Mouse (Mus musculus) neural tube, embryonic 15.5 days (tissue): ENCODE measurements at regions not wholly inside any gene's neighbourhood (a gene's known extent, or its start where the extent isn't known, plus 50 kb on each side); places are given as distances from the start of the nearest gene placed in this dataset.

Experiments used
- ATAC-seq: fragments of 200-750 bp; cut with Nextera tagmentation; 2 replicates; pipeline ENCODE4 v1.8.0; 2017; ENCODE audit warnings: mild to moderate bottlenecking, moderate TSS enrichment, moderate library complexity; ENCODE audit not compliant: low FRiP score
- H3K27ac ChIP-seq: fragments of 300-500 bp; sonication (generic); replicated peaks from 2 replicates; pipeline ENCODE4 v1.5.1; 2015; ENCODE audit warnings: mild to moderate bottlenecking, inconsistent platforms
- H3K27me3 ChIP-seq: fragments of 300-500 bp; sonication (generic); replicated peaks from 2 replicates; pipeline ENCODE4 v1.6.1; 2015; ENCODE audit warnings: inconsistent platforms
- H3K36me3 ChIP-seq: fragments of 300-500 bp; sonication (generic); 2 replicates; pipeline ENCODE4 v1.6.1; 2015; ENCODE audit warnings: inconsistent platforms
- H3K4me1 ChIP-seq: fragments of 300-500 bp; sonication (generic); 2 replicates; pipeline ENCODE4 v1.6.1; 2015; ENCODE audit warnings: inconsistent platforms
- H3K4me2 ChIP-seq: fragments of 300-500 bp; sonication (generic); 2 replicates; pipeline ENCODE4 v1.6.1; 2015; ENCODE audit warnings: inconsistent platforms, mild to moderate bottlenecking, moderate library complexity
- H3K4me3 ChIP-seq: fragments of 300-500 bp; sonication (generic); replicated peaks from 2 replicates; pipeline ENCODE4 v1.5.1; 2015; ENCODE audit warnings: mild to moderate bottlenecking, inconsistent platforms
- H3K9ac ChIP-seq: fragments of 300-500 bp; sonication (generic); replicated peaks from 2 replicates; pipeline ENCODE4 v1.6.1; 2015; ENCODE audit warnings: mild to moderate bottlenecking, inconsistent platforms
- H3K9me3 ChIP-seq: fragments of 300-500 bp; sonication (generic); replicated peaks from 2 replicates; pipeline ENCODE4 v1.6.1; 2016; ENCODE audit warnings: inconsistent platforms
- WGBS: fragments of 180-500 bp; shearing (Covaris S2); methylation state at CpG from one replicate; pipeline ENCODE4 v1.1.7; 2015; ENCODE audit warnings: mixed read lengths; 5-methylcytosine and 5-hydroxymethylcytosine counted together

GRCm38 (mm10) chr4:153003338-153003737 lies 479.3 kb downstream of the Ajap1 start:
- Histone ChIP-seq H3K36me3 (no peaks in the 10 kb centered on the region), H3K4me1 (peaks cover 8% of the 10 kb centered on the region), H3K9ac (no peak overlapping the region), H3K4me3 (no peak overlapping the region), H3K9me3 (no peaks in the 10 kb centered on the region), H3K27ac (no peak overlapping the region), H3K27me3 (no peaks in the 10 kb centered on the region), H3K4me2 (no peak overlapping the region)
- WGBS, result 88% methylated on average over 3 of the region's 3 CpGs
- ATAC-seq, result no peak

- Histone ChIP-seq H3K4me1 (peaks cover 8% of the 10 kb centered on the region), H3K36me3 (no peaks in the 10 kb centered on the region), H3K27me3 (no peaks in the 10 kb centered on the region), H3K4me2 (no peak overlapping the region), H3K9ac (no peak overlapping the region), H3K9me3 (no peaks in the 10 kb centered on the region), H3K27ac (no peak overlapping the region), H3K4me3 (no peak overlapping the region)
- ATAC-seq, result no peak
- WGBS, result 73% methylated on average over 4 of the region's 4 CpGs
Measured at GRCm38 (mm10) chr4:153002516-153002915, 480.1 kb downstream of the Ajap1 start.

- Histone ChIP-seq H3K4me2 (no peak overlapping the region), H3K4me1 (peaks cover 8% of the 10 kb centered on the region), H3K4me3 (no peak overlapping the region), H3K36me3 (no peaks in the 10 kb centered on the region), H3K9me3 (no peaks in the 10 kb centered on the region), H3K9ac (no peak overlapping the region), H3K27ac (no peak overlapping the region), H3K27me3 (no peaks in the 10 kb centered on the region)
- ATAC-seq, result no peak
- WGBS, result 92% methylated on average over 6 of the region's 6 CpGs
Measured at GRCm38 (mm10) chr4:153001761-153002160, 480.9 kb downstream of the Ajap1 start.

GRCm38 (mm10) chr4:152999526-152999925 lies 483.1 kb downstream of the Ajap1 start:
- 44% methylated on average over 18 of the region's 18 CpGs for WGBS
- Histone ChIP-seq H3K36me3 (no peaks in the 10 kb centered on the region), H3K4me1 (peaks cover 8% of the 10 kb centered on the region), H3K4me3 (no peak overlapping the region), H3K9me3 (no peaks in the 10 kb centered on the region), H3K4me2 (no peak overlapping the region), H3K9ac (no peak overlapping the region), H3K27me3 (no peaks in the 10 kb centered on the region), H3K27ac (peak overlapping the region; percentile 18; the same call in 1 of the 2 replicates)
- no peak for ATAC-seq

- H3K9me3 ChIP-seq, result no peaks in the 10 kb centered on the region
- no peak for ATAC-seq
- 87% methylated on average over 5 of the region's 5 CpGs for WGBS
Measured at GRCm38 (mm10) chr4:152997251-152997650, 485.4 kb downstream of the Ajap1 start.

GRCm38 (mm10) chr4:152996641-152997040 lies 486.0 kb downstream of the Ajap1 start:
- H3K9me3 ChIP-seq, result no peaks in the 10 kb centered on the region
- 83% methylated on average over 2 of the region's 2 CpGs for WGBS
- H3K36me3 ChIP-seq, result no peaks in the 10 kb centered on the region
- H3K4me2 ChIP-seq, result no peak overlapping the region
- H3K27ac ChIP-seq, result no peak overlapping the region
- peaks cover 14% of the 10 kb centered on the region for H3K4me1 ChIP-seq
- H3K27me3 ChIP-seq, result no peaks in the 10 kb centered on the region
- no peak overlapping the region for H3K4me3 ChIP-seq
- H3K9ac ChIP-seq, result no peak overlapping the region
- ATAC-seq, result no peak

More at GRCm38 (mm10) chr4:152997251-152997650, 485.4 kb downstream of the Ajap1 start:
- no peaks in the 10 kb centered on the region for H3K36me3 ChIP-seq
- H3K27ac ChIP-seq, result no peak overlapping the region
- H3K27me3 ChIP-seq, result no peaks in the 10 kb centered on the region
- no peak overlapping the region for H3K4me3 ChIP-seq
- no peak overlapping the region for H3K9ac ChIP-seq
- peaks cover 14% of the 10 kb centered on the region for H3K4me1 ChIP-seq
- no peak overlapping the region for H3K4me2 ChIP-seq

GRCm38 (mm10) chr4:152995052-152995595 lies 487.5 kb downstream of the Ajap1 start:
- H3K9me3 ChIP-seq, result no peaks in the 10 kb centered on the region
- WGBS, result 73% methylated on average over 5 of the region's 5 CpGs
- no peak overlapping the region for H3K4me3 ChIP-seq
- ATAC-seq, result no peak
- H3K27ac ChIP-seq, result no peak overlapping the region
- no peak overlapping the region for H3K4me2 ChIP-seq
- no peaks in the 10 kb centered on the region for H3K27me3 ChIP-seq
- H3K9ac ChIP-seq, result no peak overlapping the region
- no peaks in the 10 kb centered on the region for H3K36me3 ChIP-seq
- H3K4me1 ChIP-seq, result peaks cover 22% of the 10 kb centered on the region

GRCm38 (mm10) chr4:152994206-152994605 lies 488.4 kb downstream of the Ajap1 start:
- H3K9me3 ChIP-seq, result no peaks in the 10 kb centered on the region
- no peaks in the 10 kb centered on the region for H3K27me3 ChIP-seq
- no peak overlapping the region for H3K27ac ChIP-seq
- H3K9ac ChIP-seq, result no peak overlapping the region
- WGBS, result 70% methylated on average over 3 of the region's 3 CpGs
- H3K4me1 ChIP-seq, result peaks cover 25% of the 10 kb centered on the region
- no peak for ATAC-seq
- no peak overlapping the region for H3K4me3 ChIP-seq
- no peaks in the 10 kb centered on the region for H3K36me3 ChIP-seq
- no peak overlapping the region for H3K4me2 ChIP-seq

- ATAC-seq, result no peak
- Histone ChIP-seq H3K27me3 (no peaks in the 10 kb centered on the region), H3K9ac (no peak overlapping the region), H3K9me3 (no peaks in the 10 kb centered on the region), H3K4me3 (no peak overlapping the region), H3K27ac (peak overlapping the region; percentile 28; the same call in 1 of the 2 replicates), H3K4me2 (no peak overlapping the region), H3K36me3 (no peaks in the 10 kb centered on the region), H3K4me1 (peaks cover 23% of the 10 kb centered on the region)
- 31% methylated on average over 5 of the region's 5 CpGs for WGBS
Measured at GRCm38 (mm10) chr4:152990266-152990665, 492.3 kb downstream of the Ajap1 start.

GRCm38 (mm10) chr4:152987726-152988125 lies 494.9 kb downstream of the Ajap1 start:
- H3K9ac ChIP-seq, result no peak overlapping the region
- no peak overlapping the region for H3K4me3 ChIP-seq
- H3K4me2 ChIP-seq, result no peak overlapping the region
- no peaks in the 10 kb centered on the region for H3K27me3 ChIP-seq
- peaks cover 19% of the 10 kb centered on the region for H3K4me1 ChIP-seq
- WGBS, result 80% methylated on average over 4 of the region's 4 CpGs
- H3K36me3 ChIP-seq, result no peaks in the 10 kb centered on the region
- H3K27ac ChIP-seq, result no peak overlapping the region
- H3K9me3 ChIP-seq, result no peaks in the 10 kb centered on the region
- no peak for ATAC-seq

GRCm38 (mm10) chr4:152975012-152975675 lies 497.5 kb upstream of the Kcnab2 start:
- no peak for ATAC-seq
- Histone ChIP-seq H3K9ac (no peak overlapping the region), H3K4me2 (no peak overlapping the region), H3K36me3 (no peaks in the 10 kb centered on the region), H3K27me3 (0 out of 2 replicates have a peak, but pooled peaks cover 3% of the 10 kb centered on the region), H3K27ac (no peak overlapping the region), H3K4me1 (peaks cover 9% of the 10 kb centered on the region), H3K9me3 (no peaks in the 10 kb centered on the region), H3K4me3 (no peak overlapping the region)
- 83% methylated on average over 8 of the region's 8 CpGs for WGBS

GRCm38 (mm10) chr4:152963001-152963400 lies 485.3 kb upstream of the Kcnab2 start:
- Histone ChIP-seq H3K27ac (no peak overlapping the region), H3K4me2 (no peak overlapping the region), H3K4me1 (peaks cover 18% of the 10 kb centered on the region), H3K9me3 (no peaks in the 10 kb centered on the region), H3K27me3 (no peaks in the 10 kb centered on the region), H3K4me3 (no peak overlapping the region), H3K36me3 (no peaks in the 10 kb centered on the region), H3K9ac (no peak overlapping the region)
- no peak; the same call in 1 of the 2 replicates for ATAC-seq
- WGBS, result 44% methylated on average over 6 of the region's 6 CpGs
